Mouse (Mus musculus) CH12.LX (cell line): Measurements from ENCODE around the gene Eml2. TPM values are rescaled to one million over a fixed set of nuclear protein-coding genes. Genes with fewer than 3 reads are reported as not detected.

ENCODE experiments used
- DNase-seq: peaks from one replicate; pipeline ENCODE4 v3.0.0-alpha.2; 2013; ENCODE audit errors: extremely low read depth
- H3K27ac ChIP-seq: 2 replicates; pipeline ENCODE4 v1.5.1; 2012; ENCODE audit warnings: low read depth, mild to moderate bottlenecking, control low read depth, moderate library complexity; ENCODE audit not compliant: insufficient read depth
- H3K27me3 ChIP-seq: replicated peaks from 2 replicates; pipeline ENCODE3; 2012; ENCODE audit warnings: inconsistent platforms
- H3K36me3 ChIP-seq, 2 experiments: replicated peaks in 1 of 2; 2 replicates each; pipeline versions ENCODE3 to v1.6.1; 2012; ENCODE audit warnings: inconsistent platforms in 1 of 2, low read length in 1 of 2, mild to moderate bottlenecking in 1 of 2, mixed read lengths in 1 of 2, moderate library complexity in 1 of 2; ENCODE audit not compliant: control insufficient read depth in 1 of 2, insufficient read depth in 1 of 2
- H3K4me1 ChIP-seq, 2 experiments: 2 replicates each; pipeline ENCODE4 v1.6.1; 2012; ENCODE audit warnings: inconsistent platforms in 1 of 2, moderate library complexity in 1 of 2; ENCODE audit not compliant: insufficient read depth in 2 of 2, control insufficient read depth in 1 of 2
- H3K4me2 ChIP-seq: 2 replicates; pipeline ENCODE4 v1.6.1; 2012; ENCODE audit warnings: low read depth, mild to moderate bottlenecking, control low read depth; ENCODE audit not compliant: poor library complexity, insufficient read depth, severe bottlenecking
- H3K4me3 ChIP-seq, 3 experiments: fragments of 150-350 bp in 1 of 3; sonication (generic) in 1 of 3; replicated peaks in 1 of 3; 2 replicates each; pipeline versions ENCODE3 to v1.5.1; 2011 to 2012; ENCODE audit warnings: low read depth in 2 of 3, low read length in 2 of 3, mild to moderate bottlenecking in 2 of 3, moderate library complexity in 2 of 3, control low read depth in 1 of 3, improper control_type of control experiment in 1 of 3, inconsistent platforms in 1 of 3, mixed read lengths in 1 of 3; ENCODE audit not compliant: poor library complexity in 1 of 3
- H3K79me2 ChIP-seq: replicated peaks from 2 replicates; pipeline ENCODE4 v1.6.1; 2012; ENCODE audit warnings: mild to moderate bottlenecking, moderate library complexity; ENCODE audit not compliant: control insufficient read depth, poor library complexity, insufficient read depth, severe bottlenecking; ENCODE audit errors: extremely low read depth
- H3K9ac ChIP-seq: 2 replicates; pipeline ENCODE4 v1.6.1; 2012; ENCODE audit warnings: low read depth, mild to moderate bottlenecking, control low read depth, moderate library complexity; ENCODE audit not compliant: insufficient read depth
- H3K9me3 ChIP-seq: replicated peaks from 2 replicates; pipeline ENCODE3; 2012; ENCODE audit warnings: low read length, inconsistent platforms, mixed read lengths
- CHD1 ChIP-seq: IDR thresholded peaks from 2 replicates; pipeline ENCODE4 v1.6.1; 2012; ENCODE audit warnings: low read depth, low read length, improper control_type of control experiment, inconsistent platforms
- CHD2 ChIP-seq: IDR thresholded peaks from 2 replicates; pipeline ENCODE4 v1.6.1; 2011; ENCODE audit warnings: low read length, improper control_type of control experiment
- CTCF ChIP-seq, 2 experiments: IDR thresholded peaks in 1 of 2; conservative IDR thresholded peaks in 1 of 2; 2 replicates each; pipeline ENCODE4 v1.5.1; 2011 to 2012; ENCODE audit warnings: low read depth in 2 of 2, low read length in 2 of 2, improper control_type of control experiment in 1 of 2, inconsistent platforms in 1 of 2, mild to moderate bottlenecking in 1 of 2, moderate library complexity in 1 of 2
- E2F4 ChIP-seq: IDR thresholded peaks from 2 replicates; pipeline ENCODE4 v1.6.1; 2011; ENCODE audit warnings: low read depth, low read length, improper control_type of control experiment; ENCODE audit not compliant: insufficient replicate concordance
- ELF1 ChIP-seq: IDR thresholded peaks from 2 replicates; pipeline ENCODE4 v1.6.1; 2014; ENCODE audit warnings: low read depth, mild to moderate bottlenecking, inconsistent platforms, low read length, improper control_type of control experiment
- EP300 ChIP-seq: IDR thresholded peaks from 2 replicates; pipeline ENCODE4 v1.6.1; 2011; ENCODE audit warnings: low read length, improper control_type of control experiment
- GABPA ChIP-seq: IDR thresholded peaks from 2 replicates; pipeline ENCODE4 v1.6.1; 2012; ENCODE audit warnings: low read depth, low read length, improper control_type of control experiment, inconsistent platforms; ENCODE audit not compliant: insufficient replicate concordance
- HCFC1 ChIP-seq: IDR thresholded peaks from 2 replicates; pipeline ENCODE4 v1.6.1; 2012; ENCODE audit warnings: low read depth, mild to moderate bottlenecking, inconsistent platforms, low read length, improper control_type of control experiment
- KAT2A ChIP-seq: IDR thresholded peaks from 2 replicates; pipeline ENCODE4 v1.6.1; 2012; ENCODE audit warnings: low read length, improper control_type of control experiment, inconsistent platforms; ENCODE audit not compliant: insufficient replicate concordance
- MAZ ChIP-seq: IDR thresholded peaks from 2 replicates; pipeline ENCODE4 v1.6.1; 2012; ENCODE audit warnings: low read depth, mild to moderate bottlenecking, inconsistent platforms, low read length, improper control_type of control experiment, moderate library complexity
- MEF2A ChIP-seq: IDR thresholded peaks from 2 replicates; pipeline ENCODE4 v1.6.1; 2014; ENCODE audit warnings: low read depth, mild to moderate bottlenecking, inconsistent platforms, low read length, improper control_type of control experiment, borderline replicate concordance
- MYC ChIP-seq: IDR thresholded peaks from 2 replicates; pipeline ENCODE4 v1.6.1; 2011; ENCODE audit warnings: low read depth, mild to moderate bottlenecking, improper control_type of control experiment, low read length
- NELFE ChIP-seq: IDR thresholded peaks from 2 replicates; pipeline ENCODE4 v1.6.1; 2011; ENCODE audit warnings: low read depth, low read length, improper control_type of control experiment
- PAX5 ChIP-seq: IDR thresholded peaks from 2 replicates; pipeline ENCODE4 v1.6.1; 2012; ENCODE audit warnings: low read length, inconsistent platforms, mixed read lengths
- RAD21 ChIP-seq: IDR thresholded peaks from 2 replicates; pipeline ENCODE4 v1.6.1; 2011; ENCODE audit warnings: low read depth, mild to moderate bottlenecking, low read length, improper control_type of control experiment, moderate library complexity
- SIN3A ChIP-seq: IDR thresholded peaks from 2 replicates; pipeline ENCODE4 v1.6.1; 2012; ENCODE audit warnings: low read length, improper control_type of control experiment, inconsistent platforms
- SMC3 ChIP-seq: IDR thresholded peaks from 2 replicates; pipeline ENCODE4 v1.6.1; 2011; ENCODE audit warnings: low read depth, low read length, improper control_type of control experiment
- TBP ChIP-seq: conservative IDR thresholded peaks from 2 replicates; pipeline ENCODE4 v1.6.1; 2011; ENCODE audit warnings: low read depth, low read length, improper control_type of control experiment
- TCF12 ChIP-seq: IDR thresholded peaks from 2 replicates; pipeline ENCODE4 v1.6.1; 2014; ENCODE audit warnings: low read depth, mild to moderate bottlenecking, inconsistent platforms, low read length, improper control_type of control experiment
- ZNF384 ChIP-seq: IDR thresholded peaks from 2 replicates; pipeline ENCODE4 v1.6.1; 2012; ENCODE audit warnings: low read depth, low read length, improper control_type of control experiment, inconsistent platforms
- dilution Hi-C: fragments of 300-500 bp; cut with MboI; formaldehyde crosslinking; loops from 2 replicates; pipeline ENCODE4 v1.14.3; 2020; ENCODE audit warnings: low sequenced_read_pairs; ENCODE audit not compliant: extremely low pct_unique_long_range_greater_than_20kb, extremely low pct_ligation_motif_present
- in situ Hi-C: fragments of 300-500 bp; cut with MboI; formaldehyde crosslinking; loops from 3 replicates; pipeline ENCODE4 v1.14.3; 2019; ENCODE audit warnings: low sequenced_read_pairs, low pct_ligation_motif_present, low pct_unique_long_range_greater_than_20kb, mixed read lengths
- polyA plus RNA-seq: library from polyadenylated mRNA; unstranded; fragments of >175 nt; gene quantifications from 2 replicates; pipeline ENCODE4 v1.2.1, GENCODE M21; 2012; ENCODE audit warnings: low read depth; ENCODE audit not compliant: insufficient read length
- total RNA-seq, 2 experiments: library from RNA; depleted of rRNA; stranded (reverse); fragments of 300-350 nt in 1 of 2; fragments of >200 nt in 1 of 2; gene quantifications; 2 replicates each; pipeline ENCODE4 v1.2.3; 2012 to 2014

Eml2 gene
- total and polyA plus RNA-seq, 3 experiments, result 12.3 to 52.4 (median 29.1) TPM

DNA sequence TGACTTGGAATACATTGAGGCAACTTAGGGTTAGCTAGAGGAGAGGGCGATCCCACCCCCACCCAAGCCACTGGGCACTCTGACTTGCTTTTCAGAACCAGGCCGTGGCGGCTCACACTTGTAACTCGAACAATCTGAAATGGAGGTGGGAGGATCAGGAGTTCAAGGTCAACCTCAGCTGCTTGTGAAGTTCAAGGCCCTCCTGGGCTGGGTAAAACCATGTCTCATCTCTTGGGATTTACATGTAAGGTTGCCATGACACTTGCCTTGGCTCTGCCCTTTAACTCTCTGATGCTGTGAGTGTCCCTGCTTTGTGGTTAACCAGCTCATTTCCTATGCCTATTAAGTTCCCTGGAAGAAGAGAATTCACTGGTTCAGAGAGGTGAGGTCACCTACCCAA is 33.3 kb downstream of the Eml2 start:
- Histone ChIP-seq H3K4me3 (no peak overlapping the region), H3K27ac (no peak overlapping the region), H3K79me2 (no peaks in the 10 kb centered on the region), H3K27me3 (no peaks in the 10 kb centered on the region), H3K9ac (no peak overlapping the region), H3K4me2 (no peak overlapping the region), H3K9me3 (peaks cover 8% of the 10 kb centered on the region), H3K36me3 (peaks cover 20 to 33% of the 10 kb centered on the region in 2 experiments), H3K4me1 (peaks cover 0 to 3% of the 10 kb centered on the region in 2 experiments; a peak in 1 of 4 replicates)
- in situ Hi-C loops (no loop called here), dilution Hi-C loops (no loop called here)
- DNase-seq, result no peak
- TF ChIP-seq CHD1, result no peak
- no peak for TF ChIP-seq PAX5
- no peak for TF ChIP-seq CTCF (conservative IDR thresholded peaks at IDR 0.05 in 1 of 2, IDR thresholded peaks at IDR 0.05 in 1 of 2; ENCODE audit: low read depth in 2 of 2, low read length in 2 of 2)
- TF ChIP-seq HCFC1, result no peak
- no peak for TF ChIP-seq E2F4
- TF ChIP-seq TBP, result no peak
- TF ChIP-seq SIN3A, result no peak
- TF ChIP-seq NELFE, result no peak

DNA sequence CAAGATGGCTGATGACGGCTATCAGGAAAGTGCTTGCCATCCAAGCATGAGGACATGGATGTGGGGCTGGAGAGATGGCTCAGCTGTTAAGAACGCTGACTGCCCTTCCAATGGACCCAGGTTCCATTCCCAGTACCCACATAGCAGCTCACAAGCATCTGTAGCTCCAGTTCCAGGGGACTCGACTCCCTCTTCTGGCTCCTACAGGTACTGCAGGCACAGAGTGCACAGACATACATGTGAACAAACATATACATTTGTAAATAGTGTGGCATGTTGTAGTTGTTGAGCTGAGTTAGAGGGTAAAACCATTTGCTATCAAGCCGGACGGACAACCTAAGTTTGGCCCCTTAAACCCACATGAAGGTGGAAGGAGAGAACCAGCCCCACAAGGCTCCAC is 33.8 kb downstream of the Eml2 start:
- Histone ChIP-seq H3K9ac (no peak overlapping the region), H3K9me3 (peaks cover 8% of the 10 kb centered on the region), H3K27ac (no peak overlapping the region), H3K36me3 (peaks cover 16 to 28% of the 10 kb centered on the region in 2 experiments), H3K4me3 (no peak overlapping the region), H3K79me2 (no peaks in the 10 kb centered on the region), H3K27me3 (no peaks in the 10 kb centered on the region), H3K4me2 (no peak overlapping the region), H3K4me1 (peaks cover 3% of the 10 kb centered on the region in 2 experiments; a peak in 2 of 4 replicates)
- in situ Hi-C loops, result no loop called here
- TF ChIP-seq SIN3A (no peak), CTCF (conservative IDR thresholded peaks at IDR 0.05 in 1 of 2, IDR thresholded peaks at IDR 0.05 in 1 of 2; ENCODE audit: low read depth in 2 of 2, low read length in 2 of 2) (peak; percentile 45 to 55)
- no peak for DNase-seq
- dilution Hi-C loops, result no loop called here

DNA sequence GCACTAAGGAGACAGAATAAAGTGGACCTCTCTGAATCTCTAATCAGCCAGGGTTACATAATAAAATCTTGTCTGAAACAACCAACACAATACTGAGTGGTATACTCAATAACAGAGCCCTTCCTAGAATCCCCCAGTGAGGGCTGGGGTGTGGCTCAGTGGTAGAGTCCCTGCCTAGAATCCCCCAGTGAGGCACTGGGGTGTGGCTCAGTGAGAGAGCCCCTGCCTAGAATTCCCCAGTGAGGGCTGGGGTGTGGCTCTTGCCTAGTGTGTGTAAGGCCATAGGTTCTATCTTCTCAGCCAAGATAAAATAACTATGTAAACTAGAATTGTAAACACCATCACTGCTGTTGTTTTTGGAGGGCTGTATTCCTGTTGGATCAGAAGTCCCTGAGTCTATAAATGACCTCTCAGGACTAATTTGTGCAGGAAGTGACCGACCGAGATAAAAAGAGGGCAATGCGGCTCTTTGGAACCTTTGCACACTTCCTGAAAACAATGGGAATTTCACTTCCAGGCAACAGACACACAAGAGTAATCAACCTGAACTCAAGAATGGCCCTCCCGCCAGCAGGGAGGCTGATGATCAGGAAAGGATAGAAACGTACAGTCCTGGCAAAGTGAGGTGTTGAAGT is 34.9 kb downstream of the Eml2 start:
- H3K4me3 ChIP-seq, result no peak overlapping the region
- peaks cover 7 to 17% of the 10 kb centered on the region in 2 experiments for H3K36me3 ChIP-seq
- H3K9me3 ChIP-seq, result peaks cover 8% of the 10 kb centered on the region
- in situ Hi-C loops, result no loop called here
- TF ChIP-seq ELF1 (no peak), GABPA (no peak), SMC3 (no peak), RAD21 (no peak), KAT2A (no peak), CTCF (conservative IDR thresholded peaks at IDR 0.05 in 1 of 2, IDR thresholded peaks at IDR 0.05 in 1 of 2; ENCODE audit: low read depth in 2 of 2, low read length in 2 of 2) (no peak), CHD2 (no peak), TBP (no peak), E2F4 (no peak), SIN3A (no peak), MYC (no peak), PAX5 (no peak), MAZ (no peak), MEF2A (no peak), EP300 (no peak), TCF12 (no peak), NELFE (no peak), HCFC1 (no peak), ZNF384 (no peak)
- H3K27ac ChIP-seq, result no peak overlapping the region
- dilution Hi-C loops, result no loop called here
- no peak for DNase-seq
- H3K79me2 ChIP-seq, result no peaks in the 10 kb centered on the region
- H3K9ac ChIP-seq, result no peak overlapping the region
- H3K4me2 ChIP-seq, result no peak overlapping the region
- no peaks in the 10 kb centered on the region for H3K27me3 ChIP-seq
- peaks cover 3% of the 10 kb centered on the region in 2 experiments; a peak in 2 of 4 replicates for H3K4me1 ChIP-seq
